Mouse (Mus musculus): ENCODE measurements around the gene Slc30a1. TPM values are rescaled to one million over a fixed set of nuclear protein-coding genes. Genes with fewer than 3 reads are reported as not detected.

Gene Slc30a1
- 4.4 and 5.5 TPM in 2 replicates for total RNA-seq (2014; fragmentation: Nextera tagmentation)
- total RNA-seq (2017) = 6.2 and 6.7 TPM in 2 replicates

- ATAC-seq (replicated peaks; ENCODE audit: low FRiP score, low TSS enrichment, poor library complexity, severe bottlenecking) = peak; percentile 86
These were observed at the start of gene Slc30a1 for GRCm38 (mm10) chr1:191906571-191907430. Gene Slc30a1, plus strand, starts transcription at chr1:191906767.

DNA sequence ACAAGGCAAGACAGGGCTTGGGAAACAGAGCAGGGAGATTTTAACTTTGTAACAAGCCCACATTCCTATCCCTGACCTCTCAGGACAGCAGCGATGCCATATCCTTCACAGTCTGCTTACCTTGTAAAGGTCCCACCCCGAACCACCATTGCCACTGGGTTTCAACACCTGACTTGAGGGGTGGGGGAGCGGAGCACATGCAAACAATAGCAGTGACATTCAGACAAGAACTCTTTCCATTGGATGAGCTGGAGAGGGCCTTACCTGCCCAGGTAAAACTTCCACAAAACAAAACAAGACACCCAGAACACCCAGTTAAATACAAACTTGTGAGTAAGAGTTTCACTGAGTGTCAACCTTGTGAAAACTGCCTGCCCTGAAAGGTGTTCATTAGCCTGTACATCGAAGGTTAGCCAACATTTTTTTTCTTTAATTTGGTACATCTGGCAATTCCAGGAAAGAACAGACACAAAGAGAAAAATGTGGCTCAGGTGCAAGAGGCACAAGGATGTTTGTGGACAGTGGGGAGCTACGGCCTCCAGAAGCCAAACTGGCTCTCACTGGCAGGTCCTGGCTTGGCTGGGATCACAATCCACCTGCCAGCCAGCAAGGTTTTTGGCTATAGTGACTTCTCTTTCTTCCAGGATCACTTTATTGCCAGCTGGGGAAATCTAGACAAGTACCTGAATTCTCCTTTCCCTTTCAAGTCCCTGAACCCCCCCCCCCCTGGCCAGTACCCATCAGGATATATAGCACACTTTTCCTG is 49.5 kb upstream of the Slc30a1 start:
- ATAC-seq (replicated peaks; ENCODE audit: low FRiP score, low TSS enrichment, poor library complexity, severe bottlenecking) = no peak

GRCm38 (mm10) chr1:191858136-191858535 is 48.4 kb upstream of the Slc30a1 start:
- ATAC-seq (replicated peaks; ENCODE audit: low FRiP score, low TSS enrichment, poor library complexity, severe bottlenecking) = no peak

GRCm38 (mm10) chr1:191859847-191860246 is 46.7 kb upstream of the Slc30a1 start:
- ATAC-seq (replicated peaks; ENCODE audit: low FRiP score, low TSS enrichment, poor library complexity, severe bottlenecking) = peak; percentile 39

DNA sequence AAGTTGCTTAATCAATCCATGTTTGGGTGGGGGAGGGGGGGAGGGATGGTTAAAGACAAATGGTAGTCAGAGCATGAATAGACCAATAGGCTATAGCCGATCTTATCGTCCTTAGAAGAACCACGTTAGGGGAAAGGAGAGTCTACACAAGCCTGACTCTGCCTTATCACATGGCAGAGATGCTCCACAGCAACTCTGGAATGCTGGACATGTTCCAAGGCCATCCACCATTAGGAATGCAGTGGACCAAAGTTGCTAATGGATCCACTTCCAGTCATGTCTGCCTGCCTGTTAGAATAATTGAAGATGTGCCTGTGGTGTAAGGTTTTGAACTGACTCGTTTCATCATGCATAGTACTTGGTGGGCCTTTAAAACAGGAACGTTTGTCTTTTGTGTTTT is 45.3 kb upstream of the Slc30a1 start:
- ATAC-seq (replicated peaks; ENCODE audit: low FRiP score, low TSS enrichment, poor library complexity, severe bottlenecking) = no peak

- ATAC-seq (replicated peaks; ENCODE audit: low FRiP score, low TSS enrichment, poor library complexity, severe bottlenecking) = no peak
These were observed 42.6 kb upstream of the Slc30a1 start for GRCm38 (mm10) chr1:191863833-191864550.

DNA sequence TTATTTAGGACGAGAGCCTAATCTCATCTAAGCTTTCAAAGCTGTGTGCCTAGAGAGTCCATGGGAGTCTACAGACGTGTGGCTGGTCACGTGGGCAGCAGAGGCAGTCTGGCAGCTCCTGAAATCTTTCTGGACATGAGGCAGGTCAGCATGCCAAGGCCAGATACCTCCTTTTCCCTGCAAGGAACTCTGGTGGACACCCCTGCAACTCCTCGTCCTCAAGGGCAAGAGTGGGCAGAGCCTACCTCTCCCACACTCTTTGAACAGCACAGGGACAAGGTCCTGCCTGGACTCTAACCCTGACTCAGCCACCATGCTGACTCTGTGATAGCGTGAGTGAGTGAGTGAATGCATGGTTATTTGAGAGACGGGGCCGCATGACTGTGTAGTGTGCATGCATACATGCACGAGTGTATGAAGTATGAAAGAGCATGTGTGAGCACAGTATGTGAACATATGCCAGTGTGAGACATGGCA is 42.0 kb upstream of the Slc30a1 start:
- no peak for ATAC-seq (replicated peaks; ENCODE audit: low FRiP score, low TSS enrichment, poor library complexity, severe bottlenecking)

DNA sequence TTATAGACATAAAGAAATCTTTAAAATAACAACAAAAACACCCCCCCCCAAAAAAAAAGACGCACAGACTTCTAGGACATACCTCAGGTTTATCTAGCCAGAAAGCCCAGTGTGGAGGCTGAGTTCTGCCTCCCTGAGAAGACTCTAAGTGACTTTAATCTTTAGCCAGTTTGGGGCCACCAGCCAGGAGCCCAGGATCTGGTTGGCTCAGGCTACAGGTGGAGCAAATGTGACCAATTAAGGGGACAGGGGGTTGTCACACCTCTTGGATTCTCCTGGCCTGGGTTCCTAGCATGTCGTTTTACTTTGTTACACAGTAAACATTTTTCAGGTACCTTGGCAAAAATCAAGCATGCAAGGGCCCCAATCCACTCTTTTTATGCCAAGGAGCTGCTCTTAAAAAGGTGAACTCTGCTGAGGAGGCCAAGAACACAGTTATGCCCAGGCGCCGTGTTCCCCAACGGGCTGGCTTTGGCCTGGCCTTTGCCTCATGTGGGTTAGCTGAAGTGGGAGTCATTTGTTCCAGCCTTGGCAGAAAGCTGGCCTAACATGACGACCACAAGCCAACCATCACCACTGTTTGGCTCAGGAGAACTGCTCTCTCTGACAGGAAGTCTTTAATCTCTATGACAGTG is 34.4 kb upstream of the Slc30a1 start:
- no peak for ATAC-seq (replicated peaks; ENCODE audit: low FRiP score, low TSS enrichment, poor library complexity, severe bottlenecking)

DNA sequence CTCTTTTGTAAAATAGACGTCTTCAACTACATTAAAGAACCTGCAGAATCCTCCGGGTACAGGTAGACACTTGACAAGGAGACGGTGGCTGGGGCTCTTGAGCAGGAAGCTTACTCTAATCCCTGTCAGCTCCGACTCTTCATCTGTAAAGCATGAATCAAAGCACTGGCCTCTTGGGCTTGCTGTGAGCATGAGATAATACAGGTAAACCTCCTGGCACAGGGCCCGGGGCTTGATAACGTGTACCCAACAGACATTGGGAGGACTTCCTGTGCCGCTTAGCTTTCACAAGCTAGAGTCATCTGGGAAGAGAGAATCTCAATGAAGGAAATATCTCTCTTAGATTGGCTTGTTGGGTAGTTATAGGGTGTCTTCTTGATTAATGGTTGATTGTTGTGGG is 31.6 kb upstream of the Slc30a1 start:
- peak; percentile 58 for ATAC-seq (replicated peaks; ENCODE audit: low FRiP score, low TSS enrichment, poor library complexity, severe bottlenecking)

- ATAC-seq (replicated peaks; ENCODE audit: low FRiP score, low TSS enrichment, poor library complexity, severe bottlenecking) = no peak
These were observed 30.8 kb upstream of the Slc30a1 start for GRCm38 (mm10) chr1:191875683-191876305.

DNA sequence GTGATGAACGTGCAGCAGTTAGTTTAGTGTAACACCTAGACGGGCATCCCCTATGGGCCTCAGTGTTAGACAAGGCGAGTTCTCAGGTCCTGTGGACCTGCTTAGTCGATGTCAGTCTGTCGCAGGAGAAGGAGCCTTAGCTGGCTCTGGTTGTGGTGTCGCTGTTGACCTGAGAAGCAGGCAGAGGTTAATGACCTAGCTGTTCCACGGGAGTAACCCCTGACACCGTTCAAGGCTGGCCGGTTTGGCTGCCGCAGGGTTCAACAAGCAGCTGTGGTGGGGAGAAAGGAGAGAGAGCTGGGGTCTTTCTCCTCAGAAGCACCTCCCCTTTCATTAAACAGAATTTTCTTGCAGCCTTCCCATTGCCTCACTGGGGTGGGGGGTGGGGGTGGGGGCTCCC is 28.9 kb upstream of the Slc30a1 start:
- ATAC-seq (replicated peaks; ENCODE audit: low FRiP score, low TSS enrichment, poor library complexity, severe bottlenecking) = no peak

GRCm38 (mm10) chr1:191878518-191878921 is 28.0 kb upstream of the Slc30a1 start:
- no peak for ATAC-seq (replicated peaks; ENCODE audit: low FRiP score, low TSS enrichment, poor library complexity, severe bottlenecking)

DNA sequence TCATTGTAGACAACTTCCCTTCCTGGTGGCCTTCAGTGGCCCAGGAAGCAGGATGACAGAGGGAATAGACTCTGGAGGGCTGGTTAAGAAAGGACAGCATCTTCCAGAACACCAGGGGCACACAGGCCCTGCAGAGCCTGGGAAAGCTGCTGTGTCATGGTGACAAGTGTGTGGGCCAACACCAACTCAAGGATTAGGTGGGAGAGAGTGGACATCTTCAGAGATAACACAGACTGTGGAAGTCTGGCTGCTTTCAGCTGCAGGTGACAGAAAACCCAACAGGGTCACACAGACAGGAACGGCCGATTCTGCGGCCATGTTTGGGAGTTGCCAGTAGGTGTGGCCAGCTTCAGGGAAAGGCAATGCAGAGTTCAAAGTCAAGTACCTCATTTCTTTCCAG is 26.3 kb upstream of the Slc30a1 start:
- ATAC-seq (replicated peaks; ENCODE audit: low FRiP score, low TSS enrichment, poor library complexity, severe bottlenecking) = no peak

DNA sequence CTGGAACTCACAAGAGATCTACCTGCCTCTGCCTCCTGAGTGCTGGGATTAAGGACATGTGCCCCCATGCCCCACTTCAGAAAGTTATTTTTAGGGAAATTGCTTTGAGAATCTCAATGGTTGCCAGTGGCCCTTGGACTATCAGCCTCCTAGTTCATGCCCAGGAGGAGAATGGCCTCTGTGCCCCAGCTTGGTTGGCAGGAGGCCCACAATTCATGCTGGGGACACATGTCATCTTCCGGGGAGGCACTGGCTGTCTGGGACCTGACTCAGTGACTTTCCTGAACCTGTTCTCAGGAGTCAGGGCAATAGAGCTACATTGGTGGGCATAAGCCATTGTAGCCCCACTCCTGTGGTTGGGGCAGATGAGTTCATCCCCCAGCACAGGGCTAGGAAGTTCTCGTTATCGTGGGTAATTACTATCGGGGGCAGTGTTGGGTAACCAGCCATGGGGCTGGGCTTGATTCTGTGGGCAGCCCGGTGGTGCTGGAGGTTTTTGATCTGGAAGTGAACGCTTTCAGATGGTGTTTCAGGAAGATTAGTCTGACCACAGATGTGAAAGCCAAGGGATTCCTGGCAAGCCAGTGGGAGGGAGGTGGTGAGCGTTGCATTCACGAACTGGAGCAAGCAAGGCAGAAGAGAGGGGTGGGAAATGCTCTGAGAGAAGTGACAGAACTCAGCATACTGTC is 25.5 kb upstream of the Slc30a1 start:
- ATAC-seq (replicated peaks; ENCODE audit: low FRiP score, low TSS enrichment, poor library complexity, severe bottlenecking) = peak; percentile 46

DNA sequence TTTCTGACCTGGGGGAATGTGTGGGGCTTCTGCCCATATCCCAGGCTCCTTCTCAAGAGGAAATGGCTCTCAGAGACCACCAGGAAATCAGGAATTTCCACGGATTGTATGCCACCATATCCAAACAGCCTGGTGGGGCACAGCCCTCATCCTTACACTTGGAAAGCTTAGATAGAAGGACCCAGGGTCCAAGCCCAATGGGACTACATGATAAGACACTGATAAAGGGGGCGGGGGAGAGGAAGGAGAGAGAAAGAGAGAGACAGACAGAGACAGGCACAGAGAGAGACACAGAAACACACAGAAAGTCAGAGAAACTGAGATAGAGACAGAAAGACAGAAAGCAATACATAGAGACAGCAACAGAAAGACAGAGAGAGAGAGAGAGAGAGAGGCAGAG is 24.9 kb upstream of the Slc30a1 start:
- no peak for ATAC-seq (replicated peaks; ENCODE audit: low FRiP score, low TSS enrichment, poor library complexity, severe bottlenecking)

- peak; percentile 17; the same call in 1 of the 2 replicates for ATAC-seq (replicated peaks; ENCODE audit: low FRiP score, low TSS enrichment, poor library complexity, severe bottlenecking)
These were observed 23.9 kb upstream of the Slc30a1 start for GRCm38 (mm10) chr1:191882474-191883206.

DNA sequence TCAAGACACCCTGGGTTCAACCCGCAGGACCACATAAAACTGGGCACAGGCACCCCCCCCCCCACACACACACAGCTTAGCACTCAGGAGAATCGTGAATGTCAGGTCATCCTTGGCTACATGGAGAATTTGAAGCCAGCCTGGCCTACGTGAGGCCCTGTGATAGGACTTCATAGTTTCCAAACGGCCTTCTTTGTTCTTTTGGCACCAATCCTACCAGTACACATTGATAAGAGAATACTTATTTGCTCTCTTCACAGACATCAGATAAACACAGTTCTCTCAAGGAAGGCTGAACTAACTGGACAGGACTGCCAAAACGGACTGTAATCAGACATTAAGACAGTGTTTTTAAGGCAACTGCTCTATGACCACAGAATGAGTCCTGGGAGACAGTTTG is 22.9 kb upstream of the Slc30a1 start:
- peak; percentile 30 for ATAC-seq (replicated peaks; ENCODE audit: low FRiP score, low TSS enrichment, poor library complexity, severe bottlenecking)

- no peak for ATAC-seq (replicated peaks; ENCODE audit: low FRiP score, low TSS enrichment, poor library complexity, severe bottlenecking)
These were observed 14.7 kb upstream of the Slc30a1 start for GRCm38 (mm10) chr1:191891912-191892311.
